ENCODE assay signal across 8 mouse cellular contexts in genomic region chr8:79638707-79639549, GRCm38 (mm10). TPM values are rescaled to one million over a fixed set of nuclear protein-coding genes. Genes with fewer than 3 reads are reported as not detected.
DNase-seq lines count a peak whose midpoint lies in the region; ATAC-seq lines count a peak whose summit lies in the region.

No protein-coding gene starts in this region.

- peak; percentile 98 for DNase-seq in B cell, adult 2 months
- peak; percentile 100 for DNase-seq in brain, adult 2 months (ENCODE audit: low read depth, low spot score)
- peak; percentile 99 for DNase-seq in heart, embryonic 10.5 days (ENCODE audit: low spot score)
- peak; percentile 99 for DNase-seq in liver
- DNase-seq in spleen, postnatal 4 days (ENCODE audit: low spot score in 2 of 2) = peak; percentile 97

- peak overlapping the region; percentile 82 for H3K4me2 ChIP-seq in kidney, embryonic 15.5 days

- H3K4me3 ChIP-seq in heart, embryonic 10.5 days = peak overlapping the region; percentile 97
- peak overlapping the region; percentile 83 for H3K4me3 ChIP-seq in kidney, embryonic 15.5 days (replicated peaks)

- 0 out of 2 replicates have a peak, but pooled peaks cover 3% of the 10 kb centered on the region for H3K9me3 ChIP-seq in heart, embryonic 10.5 days
- peaks cover 3% of the 10 kb centered on the region; the same call in 1 of the 2 replicates for H3K9me3 ChIP-seq in kidney, embryonic 15.5 days (replicated peaks)

- H3K36me3 ChIP-seq in heart, embryonic 10.5 days = peaks cover 1% of the 10 kb centered on the region
- peaks cover 4% of the 10 kb centered on the region for H3K36me3 ChIP-seq in kidney, embryonic 15.5 days

- H3K4me1 ChIP-seq in heart, embryonic 10.5 days = peaks cover 19% of the 10 kb centered on the region
- H3K4me1 ChIP-seq in kidney, embryonic 15.5 days = peaks cover 28% of the 10 kb centered on the region

- no peaks in the 10 kb centered on the region for H3K27me3 ChIP-seq in heart, embryonic 10.5 days (ENCODE audit: insufficient read depth, poor library complexity, severe bottlenecking)
- H3K27me3 ChIP-seq in kidney, embryonic 15.5 days = no peaks in the 10 kb centered on the region

- ATAC-seq in erythroblast, adult 5-6 weeks (replicated peaks; ENCODE audit: low FRiP score, poor library complexity, severe bottlenecking) = peak; percentile 96
- peak; percentile 100 for ATAC-seq in kidney, embryonic 15.5 days (replicated peaks; ENCODE audit: low FRiP score)
- ATAC-seq in monocyte, adult 5-6 weeks (replicated peaks; ENCODE audit: insufficient number of reproducible peaks, low FRiP score, low TSS enrichment, poor library complexity, severe bottlenecking) = peak; percentile 97

- under 1% methylated on average over 74 of the region's 77 CpGs for WGBS in heart, embryonic 10.5 days
- under 1% methylated on average over 74 of the region's 77 CpGs for WGBS in kidney, embryonic 15.5 days

- H3K27ac ChIP-seq in heart, embryonic 10.5 days = peak overlapping the region; percentile 99
- H3K27ac ChIP-seq in kidney, embryonic 15.5 days = peak overlapping the region; percentile 96

- H3K9ac ChIP-seq in kidney, embryonic 15.5 days = peak overlapping the region; percentile 86

RNA-seq across cellular contexts. Expression of gene Otud4, which starts 0.5 kb away (rescaled TPM):
- total RNA-seq in erythroblast, adult 5-6 weeks (2015; ENCODE audit: low replicate concordance) = 14.8 and 15.6 TPM in 2 replicates
- 21.6 and 23.8 TPM in 2 replicates for total RNA-seq in erythroblast, adult 5-6 weeks (2017; ENCODE audit: low replicate concordance)
- polyA plus RNA-seq in heart, embryonic 10.5 days (2016; fragmentation: Nextera tagmentation; extraction: Ambion mirVana) = 18.4 and 21.9 TPM in 2 replicates
- 15.7 and 16.0 TPM in 2 replicates for polyA plus RNA-seq in kidney, embryonic 15.5 days (2015; fragmentation: Nextera tagmentation; extraction: Ambion mirVana)
- 45.2 to 78.5 TPM (median 46.1 TPM) in 3 replicates for total RNA-seq in monocyte, adult 5-6 weeks (2017)

Comparison
In these comparisons a context has a peak if more than half of its experiments do, and no peak if none do; other contexts are left out.
1. Peak in every context shown above with its lines: DNase-seq, ATAC-seq, H3K4me3 ChIP-seq and H3K27ac ChIP-seq.